Mouse (Mus musculus): ENCODE measurements at regions not wholly inside any gene's neighbourhood (a gene's known extent, or its start where the extent isn't known, plus 50 kb on each side); places are given as distances from the start of the nearest gene placed in this dataset.

GRCm38 (mm10) chr13:71065568-71065967 is 224.0 kb upstream of the Adamts16 start:
- 44% methylated on average over 1 of the region's 1 CpGs for WGBS
- no peaks in the 10 kb centered on the region for H3K36me3 ChIP-seq (ENCODE audit: control insufficient read depth, insufficient read depth, low read length)
- H3K27me3 ChIP-seq (ENCODE audit: control insufficient read depth, insufficient read depth, low read length) = no peaks in the 10 kb centered on the region
- DNase-seq = no peak
- no peak overlapping the region for H3K27ac ChIP-seq
- no peak overlapping the region for H3K4me3 ChIP-seq
- H3K79me2 ChIP-seq (replicated peaks; ENCODE audit: control insufficient read depth, insufficient read depth, low read length) = no peaks in the 10 kb centered on the region
- H3K4me1 ChIP-seq (ENCODE audit: control insufficient read depth, insufficient read depth, low read length) = no peaks in the 10 kb centered on the region
- H3K9ac ChIP-seq (ENCODE audit: low read depth, low read length) = no peak overlapping the region
- intact Hi-C loops (cut with DNase I) = no loop called here
- TF ChIP-seq CTCF (IDR thresholded peaks at IDR 0.05) = no peak

- no peak for TF ChIP-seq EP300 (IDR thresholded peaks at IDR 0.05; ENCODE audit: insufficient read depth, low read depth, low read length)
- TF ChIP-seq POLR2A (IDR thresholded peaks at IDR 0.05; ENCODE audit: insufficient read depth, low read depth, low read length) = no peak
- no peak for TF ChIP-seq CTCF (IDR thresholded peaks at IDR 0.05)
- H3K27ac ChIP-seq = no peak overlapping the region
- H3K79me2 ChIP-seq (replicated peaks; ENCODE audit: control insufficient read depth, insufficient read depth, low read length) = no peaks in the 10 kb centered on the region
- H3K27me3 ChIP-seq (ENCODE audit: control insufficient read depth, insufficient read depth, low read length) = no peaks in the 10 kb centered on the region
- WGBS = 69% methylated on average over 8 of the region's 8 CpGs
- no peak overlapping the region for H3K4me3 ChIP-seq
- DNase-seq = no peak
- H3K9ac ChIP-seq (ENCODE audit: low read depth, low read length) = no peak overlapping the region
- intact Hi-C loops (cut with DNase I) = no loop called here
- no peaks in the 10 kb centered on the region for H3K36me3 ChIP-seq (ENCODE audit: control insufficient read depth, insufficient read depth, low read length)
- H3K4me1 ChIP-seq (ENCODE audit: control insufficient read depth, insufficient read depth, low read length) = no peaks in the 10 kb centered on the region
Measured at GRCm38 (mm10) chr13:71064590-71065307, 223.1 kb upstream of the Adamts16 start.

- H3K27ac ChIP-seq = no peak overlapping the region
- H3K4me1 ChIP-seq (ENCODE audit: control insufficient read depth, insufficient read depth, low read length) = no peaks in the 10 kb centered on the region
- H3K4me3 ChIP-seq = no peak overlapping the region
- H3K27me3 ChIP-seq (ENCODE audit: control insufficient read depth, insufficient read depth, low read length) = no peaks in the 10 kb centered on the region
- WGBS = 86% methylated on average over 21 of the region's 21 CpGs
- no peaks in the 10 kb centered on the region for H3K36me3 ChIP-seq (ENCODE audit: control insufficient read depth, insufficient read depth, low read length)
- intact Hi-C loops (cut with DNase I) = no loop called here
- no peak overlapping the region for H3K9ac ChIP-seq (ENCODE audit: low read depth, low read length)
- H3K79me2 ChIP-seq (replicated peaks; ENCODE audit: control insufficient read depth, insufficient read depth, low read length) = no peaks in the 10 kb centered on the region
- TF ChIP-seq EP300 (IDR thresholded peaks at IDR 0.05; ENCODE audit: insufficient read depth, low read depth, low read length) = no peak
- TF ChIP-seq POLR2A (IDR thresholded peaks at IDR 0.05; ENCODE audit: insufficient read depth, low read depth, low read length) = no peak
- no peak for TF ChIP-seq CTCF (IDR thresholded peaks at IDR 0.05)
- no peak for DNase-seq
Measured at GRCm38 (mm10) chr13:71053361-71054264, 212.0 kb upstream of the Adamts16 start.

- Histone ChIP-seq H3K36me3 (ENCODE audit: control insufficient read depth, insufficient read depth, low read length) (no peaks in the 10 kb centered on the region), H3K9ac (ENCODE audit: low read depth, low read length) (no peak overlapping the region), H3K79me2 (replicated peaks; ENCODE audit: control insufficient read depth, insufficient read depth, low read length) (no peaks in the 10 kb centered on the region), H3K27me3 (ENCODE audit: control insufficient read depth, insufficient read depth, low read length) (no peaks in the 10 kb centered on the region), H3K4me1 (ENCODE audit: control insufficient read depth, insufficient read depth, low read length) (no peaks in the 10 kb centered on the region), H3K27ac (no peak overlapping the region), H3K4me3 (no peak overlapping the region)
- intact Hi-C loops (cut with DNase I) = no loop called here
- no peak for DNase-seq
- TF ChIP-seq EP300 (IDR thresholded peaks at IDR 0.05; ENCODE audit: insufficient read depth, low read depth, low read length) = no peak
- no peak for TF ChIP-seq POLR2A (IDR thresholded peaks at IDR 0.05; ENCODE audit: insufficient read depth, low read depth, low read length)
- no peak for TF ChIP-seq CTCF (IDR thresholded peaks at IDR 0.05)
- WGBS = 36% methylated on average over 13 of the region's 13 CpGs
Measured at GRCm38 (mm10) chr13:71050646-71051045, 209.0 kb upstream of the Adamts16 start.

GRCm38 (mm10) chr13:71036000-71036399 is 194.4 kb upstream of the Adamts16 start:
- H3K27me3 ChIP-seq (ENCODE audit: control insufficient read depth, insufficient read depth, low read length) = no peaks in the 10 kb centered on the region
- no peaks in the 10 kb centered on the region for H3K79me2 ChIP-seq (replicated peaks; ENCODE audit: control insufficient read depth, insufficient read depth, low read length)
- TF ChIP-seq POLR2A (IDR thresholded peaks at IDR 0.05; ENCODE audit: insufficient read depth, low read depth, low read length) = no peak
- no peak for TF ChIP-seq EP300 (IDR thresholded peaks at IDR 0.05; ENCODE audit: insufficient read depth, low read depth, low read length)
- TF ChIP-seq CTCF (IDR thresholded peaks at IDR 0.05) = no peak
- H3K36me3 ChIP-seq (ENCODE audit: control insufficient read depth, insufficient read depth, low read length) = no peaks in the 10 kb centered on the region
- no peaks in the 10 kb centered on the region for H3K4me1 ChIP-seq (ENCODE audit: control insufficient read depth, insufficient read depth, low read length)
- intact Hi-C loops (cut with DNase I) = no loop called here
- no peak overlapping the region for H3K4me3 ChIP-seq
- no peak overlapping the region for H3K9ac ChIP-seq (ENCODE audit: low read depth, low read length)
- WGBS = 87% methylated on average over 8 of the region's 8 CpGs
- DNase-seq = no peak
- H3K27ac ChIP-seq = no peak overlapping the region

All from heart, adult 2 months (tissue).